Mouse (Mus musculus) midbrain, embryonic 12.5 days (tissue): Measurements from ENCODE around the gene Spata32. TPM values are rescaled to one million over a fixed set of nuclear protein-coding genes. Genes with fewer than 3 reads are reported as not detected.

Experiments
- ATAC-seq: fragments of 200-750 bp; cut with Nextera tagmentation; 2 replicates; pipeline ENCODE4 v1.8.0; 2017; ENCODE audit warnings: low read depth, moderate TSS enrichment, moderate library complexity; ENCODE audit not compliant: low FRiP score
- H3K27ac ChIP-seq: fragments of 300-500 bp; sonication (generic); replicated peaks from 2 replicates; pipeline ENCODE4 v1.5.1; 2016; ENCODE audit warnings: mild to moderate bottlenecking
- H3K27me3 ChIP-seq: fragments of 300-500 bp; sonication (generic); 2 replicates; pipeline ENCODE4 v1.6.1; 2016; ENCODE audit warnings: mild to moderate bottlenecking
- H3K36me3 ChIP-seq: fragments of 300-500 bp; sonication (generic); 2 replicates; pipeline ENCODE4 v1.6.1; 2016
- H3K4me1 ChIP-seq: fragments of 300-500 bp; sonication (generic); 2 replicates; pipeline ENCODE4 v1.6.1; 2016
- H3K4me2 ChIP-seq: fragments of 300-500 bp; sonication (generic); replicated peaks from 2 replicates; pipeline ENCODE4 v1.6.1; 2016; ENCODE audit warnings: mild to moderate bottlenecking, moderate library complexity
- H3K4me3 ChIP-seq: fragments of 300-500 bp; sonication (generic); 2 replicates; pipeline ENCODE4 v1.5.1; 2016; ENCODE audit warnings: mild to moderate bottlenecking
- H3K9ac ChIP-seq: fragments of 300-500 bp; sonication (generic); replicated peaks from 2 replicates; pipeline ENCODE4 v1.6.1; 2016; ENCODE audit warnings: mild to moderate bottlenecking, moderate library complexity
- H3K9me3 ChIP-seq: fragments of 300-500 bp; sonication (generic); 2 replicates; pipeline ENCODE4 v1.6.1; 2016; ENCODE audit warnings: mild to moderate bottlenecking
- WGBS: fragments of 180-500 bp; shearing (Covaris S2); methylation state at CpG from one replicate; pipeline ENCODE4 v1.1.7; 2016; 5-methylcytosine and 5-hydroxymethylcytosine counted together
- polyA plus RNA-seq: library from polyadenylated mRNA; unstranded; fragments of >200 nt; fragmentation: Nextera tagmentation; extraction: Ambion mirVana; gene quantifications from 2 replicates; pipeline ENCODE4 v1.2.1, GENCODE M21; 2016

Gene Spata32
- polyA plus RNA-seq, 1 experiment from 2014 or later = not detected

DNA sequence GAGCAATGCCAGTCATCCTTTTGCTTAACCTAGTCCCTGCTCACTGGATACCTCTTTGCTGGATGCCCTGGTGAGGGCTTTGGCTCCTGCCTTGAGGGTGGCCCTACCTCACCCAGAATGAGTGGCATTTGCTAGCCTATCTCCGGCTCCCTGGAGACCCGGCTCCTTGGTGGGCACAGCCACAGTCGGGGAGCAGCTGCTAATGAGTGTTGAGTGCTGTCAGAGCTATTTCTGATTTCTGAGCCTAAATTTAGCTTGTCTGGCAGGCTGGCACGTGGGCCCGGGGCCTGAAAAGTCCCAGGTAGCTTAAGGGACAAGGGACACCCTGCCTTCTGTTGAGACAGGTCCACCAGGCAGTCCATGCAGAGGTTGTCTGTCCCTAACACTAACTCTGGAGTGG lies 41.0 kb downstream of the Spata32 start:
- Histone ChIP-seq H3K36me3 (no peaks in the 10 kb centered on the region), H3K9ac (no peak overlapping the region), H3K27me3 (peaks cover 33% of the 10 kb centered on the region), H3K27ac (no peak overlapping the region), H3K4me1 (0 out of 2 replicates have a peak, but pooled peaks cover 3% of the 10 kb centered on the region), H3K4me2 (no peak overlapping the region), H3K4me3 (no peak overlapping the region), H3K9me3 (no peaks in the 10 kb centered on the region)
- WGBS = 83% methylated on average over 5 of the region's 5 CpGs
- ATAC-seq = no peak

DNA sequence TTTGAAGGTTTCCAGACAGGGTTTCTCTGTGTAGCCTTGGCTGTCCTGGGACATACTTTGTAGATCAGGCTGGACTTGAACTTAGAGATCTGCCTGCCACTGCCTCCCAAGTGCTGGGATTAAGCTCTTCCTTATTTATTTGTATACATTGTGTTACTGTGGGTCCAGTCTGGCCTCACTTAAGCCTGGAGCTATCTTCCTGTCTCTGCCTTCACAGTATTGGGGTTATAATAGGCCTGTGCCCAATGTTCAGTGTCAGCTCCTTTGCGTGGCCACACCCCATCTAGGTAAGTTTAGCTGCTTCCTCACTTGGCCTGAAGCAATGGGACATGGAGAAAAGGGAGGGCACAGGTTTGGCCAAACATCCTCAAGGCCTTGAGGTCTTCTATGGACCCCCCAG lies 41.7 kb downstream of the Spata32 start:
- Histone ChIP-seq H3K4me3 (no peak overlapping the region), H3K27ac (no peak overlapping the region), H3K36me3 (no peaks in the 10 kb centered on the region), H3K27me3 (peaks cover 40% of the 10 kb centered on the region), H3K4me1 (0 out of 2 replicates have a peak, but pooled peaks cover 3% of the 10 kb centered on the region), H3K9me3 (no peaks in the 10 kb centered on the region), H3K9ac (no peak overlapping the region), H3K4me2 (no peak overlapping the region)
- WGBS = 84% methylated on average over 1 of the region's 1 CpGs
- ATAC-seq = no peak

DNA sequence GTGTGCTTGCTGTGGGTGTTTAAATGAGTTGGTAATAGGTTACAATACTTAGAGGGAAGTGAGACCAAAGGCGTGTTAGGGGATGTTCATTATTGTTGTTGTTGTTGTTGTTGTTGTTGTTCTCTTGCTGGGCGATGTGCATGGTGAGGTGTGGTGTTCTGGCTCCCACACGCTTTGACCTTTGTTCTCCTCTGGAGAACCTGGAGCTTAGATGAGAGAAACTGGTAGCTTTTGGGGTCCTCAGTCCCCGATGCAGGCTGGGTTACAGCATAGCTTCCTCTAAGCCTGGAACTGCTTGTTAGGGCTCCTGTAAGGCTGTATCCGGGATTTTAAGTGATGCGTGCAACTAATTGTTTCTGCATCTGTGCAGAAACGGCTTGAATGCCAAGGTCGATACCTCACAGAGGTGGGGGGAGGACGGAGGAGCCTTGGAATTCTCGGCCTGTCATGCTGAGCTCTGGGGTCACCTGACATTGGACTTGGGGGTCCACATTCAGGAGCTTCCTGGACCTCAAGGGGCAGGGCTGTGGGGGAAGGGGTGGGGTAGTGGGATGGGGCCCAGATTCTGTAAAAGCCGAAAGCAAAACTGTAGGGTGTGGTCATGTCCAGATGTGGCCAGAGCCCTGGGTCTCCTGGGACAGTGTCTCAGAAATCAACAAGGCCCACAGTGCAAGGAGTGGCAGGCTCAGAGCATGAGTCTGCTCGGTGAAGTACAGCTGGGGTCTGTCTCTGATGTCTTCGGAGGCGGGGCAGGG lies 42.4 kb downstream of the Spata32 start:
- H3K4me3 ChIP-seq = no peak overlapping the region
- H3K27ac ChIP-seq = no peak overlapping the region
- peaks cover 7% of the 10 kb centered on the region for H3K4me1 ChIP-seq
- H3K9ac ChIP-seq = no peak overlapping the region
- H3K36me3 ChIP-seq = no peaks in the 10 kb centered on the region
- H3K4me2 ChIP-seq = no peak overlapping the region
- ATAC-seq = no peak
- H3K9me3 ChIP-seq = no peaks in the 10 kb centered on the region
- 78% methylated on average over 14 of the region's 14 CpGs for WGBS
- peaks cover 46% of the 10 kb centered on the region for H3K27me3 ChIP-seq

DNA sequence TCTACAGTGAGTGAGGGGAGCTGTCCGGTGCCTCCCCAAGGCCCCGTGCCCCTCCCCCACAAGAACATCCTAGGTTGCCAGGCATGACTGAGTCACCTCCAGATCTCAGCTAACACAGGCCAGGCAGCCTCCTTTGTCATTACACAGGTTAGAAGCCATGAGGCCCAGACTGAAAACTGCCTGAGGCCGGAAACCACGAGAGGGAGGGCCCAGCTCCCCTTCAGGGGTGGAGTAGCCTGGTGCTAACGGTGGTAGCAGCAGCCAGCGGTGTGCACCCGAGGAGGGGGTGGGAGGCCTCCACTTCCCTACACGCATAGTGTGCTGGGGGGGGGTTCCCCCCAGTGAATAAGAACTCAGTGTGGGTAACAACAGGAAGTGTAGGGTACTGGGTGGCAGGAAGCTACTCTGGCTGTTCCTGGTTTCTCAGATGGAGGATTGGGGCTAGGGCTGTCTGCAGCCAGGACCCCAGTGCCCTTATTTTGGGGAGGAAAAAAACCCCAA lies 43.3 kb downstream of the Spata32 start:
- Histone ChIP-seq H3K36me3 (no peaks in the 10 kb centered on the region), H3K27ac (no peak overlapping the region), H3K4me2 (no peak overlapping the region), H3K4me3 (no peak overlapping the region), H3K4me1 (peaks cover 15% of the 10 kb centered on the region), H3K9ac (no peak overlapping the region), H3K27me3 (peaks cover 56% of the 10 kb centered on the region), H3K9me3 (no peaks in the 10 kb centered on the region)
- no peak for ATAC-seq
- 58% methylated on average over 8 of the region's 8 CpGs for WGBS

DNA sequence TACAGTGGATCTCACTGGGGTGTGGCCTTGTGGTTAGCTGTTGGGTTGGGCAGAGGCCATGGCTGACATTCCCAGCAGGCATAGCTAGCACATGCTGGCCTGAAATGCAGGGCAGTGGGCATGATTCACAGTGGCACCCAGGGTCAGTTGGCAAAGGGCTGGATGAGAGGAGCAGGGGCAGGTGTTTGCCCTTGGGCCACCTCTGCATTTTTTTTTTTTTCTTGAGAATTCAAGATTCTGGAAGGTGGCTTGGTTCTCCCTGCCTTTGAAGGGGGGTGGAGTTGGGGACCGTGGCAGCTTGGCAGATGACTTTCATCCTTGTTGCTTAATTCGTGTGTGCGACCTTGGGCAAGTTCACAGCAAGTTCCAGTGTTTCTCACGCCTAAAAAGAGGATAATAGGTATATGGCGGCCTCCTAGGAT lies 43.8 kb downstream of the Spata32 start:
- 80% methylated on average over 5 of the region's 5 CpGs for WGBS
- no peak overlapping the region for H3K9ac ChIP-seq
- ATAC-seq = no peak

DNA sequence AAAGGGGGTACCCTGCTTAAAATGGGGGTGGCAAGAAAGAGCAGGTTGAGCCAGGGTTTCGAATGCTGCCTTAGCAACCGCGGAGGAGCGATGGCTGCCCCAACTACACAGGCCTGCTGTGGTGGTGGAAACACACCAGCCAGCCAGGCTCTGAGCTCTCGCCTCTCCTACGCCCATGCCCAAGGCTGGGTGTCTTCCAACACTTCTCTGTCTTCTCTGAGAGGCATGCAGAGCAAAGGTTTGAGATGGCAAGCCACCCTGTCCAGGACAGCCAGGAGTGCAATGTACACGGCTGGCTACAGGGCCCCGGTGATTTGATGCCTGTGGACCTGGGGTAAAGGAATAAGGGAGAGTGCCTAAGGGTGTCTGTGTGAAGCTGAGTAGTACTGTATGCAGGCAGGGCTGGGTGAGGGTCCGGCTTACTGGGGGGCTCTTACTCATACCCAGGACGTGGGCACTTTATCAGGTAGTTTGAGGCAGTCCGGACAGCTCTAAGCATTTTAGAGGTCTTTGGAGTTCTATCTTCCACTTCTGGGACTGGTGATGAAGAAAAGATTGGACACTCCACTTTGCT lies 44.4 kb downstream of the Spata32 start:
- Histone ChIP-seq H3K27me3 (peaks cover 64% of the 10 kb centered on the region), H3K9ac (no peak overlapping the region), H3K4me1 (peaks cover 15% of the 10 kb centered on the region), H3K9me3 (no peaks in the 10 kb centered on the region), H3K27ac (no peak overlapping the region), H3K4me3 (no peak overlapping the region), H3K36me3 (no peaks in the 10 kb centered on the region), H3K4me2 (no peak overlapping the region)
- 91% methylated on average over 11 of the region's 11 CpGs for WGBS
- no peak for ATAC-seq

More for the DNA sequence above, 43.8 kb downstream of the Spata32 start:
- Histone ChIP-seq H3K4me2 (no peak overlapping the region), H3K36me3 (no peaks in the 10 kb centered on the region), H3K27me3 (peaks cover 61% of the 10 kb centered on the region), H3K4me3 (no peak overlapping the region), H3K27ac (no peak overlapping the region), H3K4me1 (peaks cover 15% of the 10 kb centered on the region), H3K9me3 (no peaks in the 10 kb centered on the region)

DNA sequence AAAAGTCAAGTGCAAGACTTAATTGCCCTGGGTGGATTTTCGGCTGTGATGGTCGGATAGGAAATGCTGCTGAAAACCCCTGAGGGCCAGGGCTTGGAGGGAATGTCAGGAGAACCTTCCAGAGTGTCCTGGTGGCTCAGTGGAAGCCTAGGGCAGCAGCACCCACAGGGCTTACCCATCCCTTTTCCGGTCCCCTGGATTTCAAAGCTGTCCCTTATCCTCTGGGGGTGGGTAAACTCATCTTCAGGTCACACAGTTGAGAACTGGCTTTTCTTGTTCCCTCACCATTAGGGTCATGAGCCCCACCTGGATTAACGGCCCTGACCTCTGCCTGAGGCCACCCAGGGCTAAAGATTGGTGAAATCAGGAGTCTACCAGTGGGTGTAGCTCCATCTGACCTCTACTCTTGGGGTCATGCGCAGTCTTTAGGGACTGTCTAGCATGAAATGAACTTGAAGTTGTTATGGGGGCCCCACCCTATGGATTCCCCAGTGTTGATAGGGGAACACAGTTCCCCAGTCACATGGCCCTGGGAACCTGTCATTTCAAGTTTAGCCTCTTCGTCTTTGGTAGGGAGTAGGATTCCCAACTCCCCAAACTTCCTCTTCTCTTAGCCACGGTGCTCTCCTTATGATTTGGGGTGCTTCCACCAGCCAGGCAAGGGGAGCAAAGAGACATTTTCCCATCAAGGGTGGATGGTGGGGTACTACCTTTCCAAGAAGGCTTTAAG lies 45.0 kb downstream of the Spata32 start:
- peaks cover 63% of the 10 kb centered on the region for H3K27me3 ChIP-seq

DNA sequence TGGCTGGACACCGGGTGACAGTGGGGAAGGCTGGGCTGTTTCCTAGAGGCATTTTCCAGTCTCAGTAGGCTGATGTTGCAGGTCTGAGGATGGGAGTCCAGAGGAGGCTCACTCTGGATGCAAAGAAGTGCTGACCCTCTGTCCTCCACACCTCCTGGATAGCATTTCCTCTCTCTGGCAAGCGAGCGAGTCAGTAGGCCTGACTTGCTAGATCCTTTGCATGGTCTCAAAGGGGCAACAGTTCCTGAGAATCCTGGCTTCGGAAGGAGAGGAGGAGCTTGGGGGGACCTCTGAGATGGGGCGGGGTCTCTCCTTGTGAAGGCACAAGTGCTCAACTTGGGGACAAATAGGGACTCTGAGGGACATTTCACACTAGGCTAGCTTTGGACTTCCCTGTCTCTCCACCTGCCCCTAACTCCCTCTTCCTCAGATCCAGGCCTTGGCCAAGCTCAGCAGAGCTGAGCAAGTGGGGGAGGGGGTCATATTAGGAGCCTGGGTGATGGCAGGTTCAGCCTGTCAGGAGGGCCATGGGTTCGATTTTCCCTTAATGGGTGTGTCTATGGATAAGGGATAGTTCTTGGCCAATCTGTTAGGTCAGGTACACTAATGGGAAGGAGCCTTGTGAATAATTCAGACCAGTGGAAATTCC lies 45.7 kb downstream of the Spata32 start:
- H3K9me3 ChIP-seq = no peaks in the 10 kb centered on the region
- no peak for ATAC-seq
- H3K4me1 ChIP-seq = peaks cover 15% of the 10 kb centered on the region
- H3K4me2 ChIP-seq = no peak overlapping the region
- no peak overlapping the region for H3K27ac ChIP-seq
- no peak overlapping the region for H3K9ac ChIP-seq
- 74% methylated on average over 6 of the region's 6 CpGs for WGBS
- H3K27me3 ChIP-seq = peaks cover 63% of the 10 kb centered on the region
- H3K36me3 ChIP-seq = no peaks in the 10 kb centered on the region
- H3K4me3 ChIP-seq = no peak overlapping the region

More for the DNA sequence above, 45.0 kb downstream of the Spata32 start:
- no peak overlapping the region for H3K4me3 ChIP-seq
- WGBS = 85% methylated on average over 7 of the region's 7 CpGs
- peaks cover 15% of the 10 kb centered on the region for H3K4me1 ChIP-seq
- no peaks in the 10 kb centered on the region for H3K36me3 ChIP-seq
- no peak overlapping the region for H3K27ac ChIP-seq
- no peak overlapping the region for H3K9ac ChIP-seq
- no peak overlapping the region for H3K4me2 ChIP-seq
- no peak for ATAC-seq
- no peaks in the 10 kb centered on the region for H3K9me3 ChIP-seq

DNA sequence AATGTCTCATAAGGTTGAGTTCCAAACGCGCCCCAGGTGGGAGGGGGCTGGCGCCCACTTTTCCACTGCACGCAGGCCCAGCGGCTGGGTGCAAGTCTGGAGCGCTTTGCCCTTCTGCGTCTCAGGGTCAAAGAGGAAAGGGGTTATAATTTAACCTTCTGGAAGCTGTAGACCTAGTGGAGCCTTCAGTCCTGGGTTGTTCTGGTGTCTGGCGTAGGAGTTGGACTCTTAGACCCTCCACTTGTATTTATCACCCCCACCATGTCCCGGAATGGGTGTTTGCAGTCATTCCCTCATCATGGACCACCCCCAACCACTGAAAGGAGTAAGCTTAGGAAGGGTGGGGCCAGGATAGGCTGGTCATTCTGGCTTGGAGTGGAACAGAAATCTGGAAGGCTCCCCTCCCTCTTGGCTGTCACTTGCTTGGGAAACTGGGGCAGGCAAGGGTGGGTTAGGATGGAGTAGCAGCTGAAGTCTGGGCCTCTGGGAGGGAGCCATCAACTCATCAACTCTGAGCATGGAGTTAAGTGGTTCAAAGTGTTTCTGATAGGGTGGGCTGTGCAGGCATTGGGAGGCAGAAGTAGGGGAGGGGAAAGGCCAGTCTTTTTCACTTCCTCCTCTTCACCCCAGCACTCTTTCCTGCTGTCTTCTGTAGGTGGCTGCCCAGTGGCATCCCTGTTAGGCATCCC lies 46.4 kb downstream of the Spata32 start:
- no peak overlapping the region for H3K9ac ChIP-seq
- H3K9me3 ChIP-seq = no peaks in the 10 kb centered on the region
- peaks cover 63% of the 10 kb centered on the region for H3K27me3 ChIP-seq

DNA sequence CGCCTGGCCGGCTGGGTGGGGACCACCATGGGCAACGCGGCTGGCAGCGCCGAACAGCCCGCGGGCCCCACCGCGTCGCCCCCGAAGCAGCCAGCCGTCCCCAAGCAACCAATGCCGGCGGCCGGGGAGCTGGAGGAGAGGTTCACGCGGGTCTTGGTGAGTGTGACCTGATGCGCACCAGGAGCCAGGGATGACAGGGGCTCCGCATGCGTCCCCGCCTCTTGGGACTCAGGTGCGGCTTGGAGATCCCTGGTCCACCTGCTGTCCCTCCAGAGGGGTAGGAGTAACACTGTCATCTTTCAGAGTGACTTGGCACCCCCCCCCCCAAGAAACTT lies 47.0 kb downstream of the Spata32 start:
- peaks cover 63% of the 10 kb centered on the region for H3K27me3 ChIP-seq
- H3K4me3 ChIP-seq = peak overlapping the region; percentile 64
- H3K9me3 ChIP-seq = no peaks in the 10 kb centered on the region
- peaks cover 15% of the 10 kb centered on the region for H3K4me1 ChIP-seq
- WGBS = 1% methylated on average over 18 of the region's 23 CpGs
- no peak overlapping the region for H3K27ac ChIP-seq
- peak overlapping the region; percentile 60; the same call in 1 of the 2 replicates for H3K9ac ChIP-seq
- H3K4me2 ChIP-seq = peak overlapping the region; percentile 88
- no peaks in the 10 kb centered on the region for H3K36me3 ChIP-seq
- no peak for ATAC-seq

More for the DNA sequence above, 46.4 kb downstream of the Spata32 start:
- WGBS = 47% methylated on average over 9 of the region's 9 CpGs
- ATAC-seq = no peak
- Histone ChIP-seq H3K27ac (no peak overlapping the region), H3K4me3 (peak overlapping the region; percentile 64), H3K4me2 (peak overlapping the region; percentile 88), H3K4me1 (peaks cover 15% of the 10 kb centered on the region), H3K36me3 (no peaks in the 10 kb centered on the region)

DNA sequence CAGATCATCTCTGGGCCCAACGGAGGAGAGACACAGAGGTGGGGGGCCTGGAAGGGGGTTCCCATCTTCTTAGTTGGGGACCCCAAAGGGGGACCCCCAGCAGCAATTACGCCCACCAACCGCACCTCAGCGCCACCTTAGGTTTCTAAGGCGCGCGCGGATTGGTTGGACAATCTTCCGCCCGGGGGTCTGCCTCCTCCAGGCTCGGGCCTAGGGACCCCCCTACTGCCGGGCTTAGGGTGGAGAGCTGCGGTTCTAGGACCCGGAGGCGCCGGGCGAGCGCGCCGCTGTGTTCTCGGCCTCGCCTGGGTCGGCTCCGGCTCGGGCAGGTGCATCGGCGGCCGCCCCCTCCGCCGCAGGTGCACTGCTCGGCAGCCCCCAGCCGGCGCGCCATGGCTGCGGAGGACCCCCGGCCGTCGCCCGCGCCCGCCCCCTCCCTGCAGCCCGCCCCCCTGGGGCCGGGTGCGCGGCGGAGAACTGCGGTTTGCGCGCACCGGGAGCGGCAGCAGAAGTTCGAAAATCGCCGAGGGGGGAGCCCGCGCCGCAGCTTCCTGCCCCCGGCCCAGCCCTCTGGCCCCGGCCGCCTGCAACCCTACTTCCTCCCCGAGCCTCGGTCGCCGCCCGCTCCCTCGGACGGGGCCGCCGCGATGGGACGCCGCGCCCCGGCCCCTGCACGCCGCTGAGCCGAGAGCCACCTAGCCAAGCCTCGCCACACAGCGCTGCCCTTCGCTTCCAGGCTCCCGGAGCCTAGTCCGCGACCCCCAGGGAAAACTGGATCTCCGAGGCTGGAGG lies 47.5 kb downstream of the Spata32 start, which contains the start of gene Fmnl1:
Gene Fmnl1 (plus strand): TSS at position 614 of the 792 bp plus-strand sequence.
- Histone ChIP-seq H3K36me3 (no peaks in the 10 kb centered on the region), H3K4me3 (peak within 1 kb of the TSS; percentile 64), H3K4me1 (peaks cover 15% of the 10 kb centered on the region), H3K4me2 (peak within 1 kb of the TSS; percentile 88), H3K27me3 (peaks cover 63% of the 10 kb centered on the region), H3K9me3 (no peaks in the 10 kb centered on the region), H3K9ac (peak within 1 kb of the TSS; percentile 60; the same call in 1 of the 2 replicates), H3K27ac (no peak within 1 kb of the TSS)
- ATAC-seq = 0 out of 2 replicates have a peak, but pooled peaks have one; percentile 27
- 1% methylated on average over 46 of the region's 84 CpGs for WGBS
